ENCODE assay signal across 19 mouse cellular contexts in the genomic region with DNA sequence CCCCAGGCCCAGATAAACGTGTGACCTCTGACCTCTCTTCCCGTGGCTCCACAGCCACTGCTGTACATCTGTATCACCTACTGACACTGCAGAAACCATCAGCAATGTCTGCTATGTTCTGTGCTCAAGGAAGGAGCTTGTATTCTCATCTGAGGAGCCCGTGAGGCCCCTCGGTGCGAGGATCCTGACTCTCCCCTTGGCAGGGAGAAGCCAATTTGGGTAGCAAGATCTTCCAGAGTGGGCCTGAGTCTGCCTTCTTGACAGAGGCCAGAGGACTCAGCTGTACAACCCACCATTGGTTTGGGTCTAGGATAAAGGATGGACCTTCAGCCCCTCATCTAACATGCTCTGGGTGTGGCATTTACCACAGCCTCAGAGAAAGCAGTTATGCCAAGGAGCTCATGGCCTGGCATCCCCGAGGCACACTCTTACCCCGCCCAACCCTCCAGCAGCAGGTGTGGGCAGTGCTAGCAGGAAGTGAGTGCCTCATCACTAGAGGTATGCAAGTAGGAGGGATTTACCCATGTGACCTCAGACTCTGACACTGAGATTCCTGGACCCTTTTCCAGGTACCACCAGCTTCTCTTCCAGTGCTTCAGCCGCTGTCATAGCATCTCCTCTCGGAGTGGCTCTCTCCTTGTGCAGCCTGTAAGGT. TPM values are rescaled to one million over a fixed set of nuclear protein-coding genes. Genes with fewer than 3 reads are reported as not detected.
DNase-seq lines count a peak whose midpoint lies in the region; ATAC-seq and TF ChIP-seq lines count a peak whose summit lies in the region.
"Had no signal": no experiment of that assay in that cellular context is flagged by ENCODE, and none has a peak within 500 bp of the region (broad histone marks: within the 10 kb centered on the region; RNA-seq: fewer than 3 reads in every experiment).

No protein-coding gene starts in this region.

- no peaks in the 10 kb centered on the region for H3K27me3 ChIP-seq in embryonic facial prominence, embryonic 10.5 days (replicated peaks; ENCODE audit: low read depth, poor library complexity, severe bottlenecking)
- no peaks in the 10 kb centered on the region for H3K27me3 ChIP-seq in intestine, postnatal 0 days (replicated peaks; ENCODE audit: control insufficient read depth, insufficient read depth, low read length)
- H3K27me3 ChIP-seq: heart, embryonic 12.5 days; hindbrain, embryonic 15.5 days; limb, embryonic 15.5 days; neural tube, embryonic 12.5 days had no signal

- H3K9me3 ChIP-seq in embryonic facial prominence, embryonic 10.5 days = no peaks in the 10 kb centered on the region
- H3K9me3 ChIP-seq in intestine, postnatal 0 days (ENCODE audit: control insufficient read depth) = no peaks in the 10 kb centered on the region
- H3K9me3 ChIP-seq: G1E; heart, embryonic 12.5 days; hindbrain, embryonic 15.5 days; limb, embryonic 15.5 days; midbrain, embryonic 10.5 days; neural tube, embryonic 12.5 days had no signal

- no peak for TF ChIP-seq CTCF in gastrocnemius, adult 2 months (IDR thresholded peaks at IDR 0.05)
- no peak for TF ChIP-seq CTCF in intestine, postnatal 0 days (IDR thresholded peaks at IDR 0.05; ENCODE audit: low read depth)

- peaks cover 47% of the 10 kb centered on the region for H3K4me1 ChIP-seq in embryonic facial prominence, embryonic 10.5 days
- peaks cover 16% of the 10 kb centered on the region; the same call in 1 of the 2 replicates for H3K4me1 ChIP-seq in intestine, postnatal 0 days (replicated peaks; ENCODE audit: control insufficient read depth, insufficient read depth, low read length)

- H3K36me3 ChIP-seq in embryonic facial prominence, embryonic 10.5 days (replicated peaks) = no peaks in the 10 kb centered on the region
- no peaks in the 10 kb centered on the region for H3K36me3 ChIP-seq in intestine, postnatal 0 days (ENCODE audit: control insufficient read depth, insufficient read depth)
- H3K36me3 ChIP-seq: G1E; heart, embryonic 12.5 days; hindbrain, embryonic 15.5 days; limb, embryonic 15.5 days; midbrain, embryonic 10.5 days; neural tube, embryonic 12.5 days had no signal

- DNase-seq in gastrocnemius, adult 2 months = no peak
- no peak for DNase-seq in gastrocnemius, adult 8-10 months (ENCODE audit: low spot score in 2 of 2)
- no peak for DNase-seq in embryonic facial prominence, embryonic 10.5 days (ENCODE audit: low spot score)
- DNase-seq in lung, postnatal 4 days = peak; percentile 55 to 82
- no peak for DNase-seq in cerebellum, postnatal 10 days
- no peak for DNase-seq in adrenal gland, adult 18-20 months (ENCODE audit: low spot score in 2 of 2)
- DNase-seq in frontal cortex, postnatal 36 days (ENCODE audit: low spot score in 2 of 2) = no peak
- DNase-seq: cerebellum, postnatal 14 days; gastrocnemius, postnatal 36 days; liver, postnatal 0 days; right cerebral cortex, postnatal 25 days; thymus, adult 2 months had no signal

- 77% methylated on average over 9 of the region's 9 CpGs for WGBS in embryonic facial prominence, embryonic 10.5 days
- WGBS in intestine, postnatal 0 days = 66% methylated on average over 9 of the region's 9 CpGs

- ATAC-seq in intestine, postnatal 0 days = peak; percentile 64

- peak overlapping the region; percentile 37 for H3K4me2 ChIP-seq in intestine, postnatal 0 days (replicated peaks; ENCODE audit: low read depth)
- H3K4me2 ChIP-seq: heart, embryonic 12.5 days; hindbrain, embryonic 15.5 days; neural tube, embryonic 12.5 days had no signal

- no peak overlapping the region for H3K4me3 ChIP-seq in gastrocnemius, adult 2 months
- no peak overlapping the region for H3K4me3 ChIP-seq in embryonic facial prominence, embryonic 10.5 days
- no peak overlapping the region for H3K4me3 ChIP-seq in intestine, postnatal 0 days (ENCODE audit: low read depth, low read length)
- H3K4me3 ChIP-seq: heart, embryonic 12.5 days; hindbrain, embryonic 15.5 days; limb, embryonic 15.5 days; midbrain, embryonic 10.5 days; neural tube, embryonic 12.5 days had no signal

- intact Hi-C loops in gastrocnemius, adult 2 months (cut with DNase I) = no loop called here

- peak overlapping the region; percentile 69 for H3K27ac ChIP-seq in gastrocnemius, adult 2 months
- peak overlapping the region; percentile 32; the same call in 1 of the 2 replicates for H3K27ac ChIP-seq in embryonic facial prominence, embryonic 10.5 days (replicated peaks)
- H3K27ac ChIP-seq in intestine, postnatal 0 days (ENCODE audit: low read depth, low read length) = peak overlapping the region; percentile 75
- H3K27ac ChIP-seq: hindbrain, embryonic 15.5 days; midbrain, embryonic 10.5 days; neural tube, embryonic 12.5 days had no signal

- H3K9ac ChIP-seq in intestine, postnatal 0 days (ENCODE audit: low read depth, low read length) = no peak overlapping the region
- H3K9ac ChIP-seq: heart, embryonic 12.5 days; hindbrain, embryonic 15.5 days; limb, embryonic 15.5 days; liver, postnatal 0 days; neural tube, embryonic 12.5 days had no signal

RNA-seq across cellular contexts. Expression of gene Gsn, which starts 10.2 kb away (rescaled TPM):
- 100 to 1,000 TPM; 676 to 777 TPM for total RNA-seq in gastrocnemius, adult 2 months (2021)
- total RNA-seq in gastrocnemius, adult 8-10 months (2022) = 100 to 1,000 TPM; 276 to 604 (median 428) TPM
- 13.6 and 18.9 TPM in 2 replicates for polyA plus RNA-seq in embryonic facial prominence, embryonic 10.5 days (2016; fragmentation: Nextera tagmentation; extraction: Ambion mirVana)
- polyA plus RNA-seq in intestine, postnatal 0 days (2015; fragmentation: Nextera tagmentation; extraction: Ambion mirVana) = 129 and 138 TPM in 2 replicates
- 100 to 1,000 TPM; 364 to 767 TPM for total RNA-seq in adrenal gland, adult 18-20 months (2021)

Comparison
In these comparisons a context has a peak if more than half of its experiments do, and no peak if none do; other contexts are left out.
1. DNase-seq: peak in lung, postnatal 4 days (2 of 2); none in gastrocnemius, adult 2 months (single experiment), gastrocnemius, adult 8-10 months (0 of 2), embryonic facial prominence, embryonic 10.5 days (single experiment), cerebellum, postnatal 10 days (0 of 2), adrenal gland, adult 18-20 months (0 of 2) and frontal cortex, postnatal 36 days (0 of 2).
2. Peak in every context shown above with its lines, with median percentiles within 50 percentile points of each other: H3K27ac ChIP-seq.